Mouse (Mus musculus): Measurements from ENCODE around the gene Cacna1c.

Cacna1c gene

DNA sequence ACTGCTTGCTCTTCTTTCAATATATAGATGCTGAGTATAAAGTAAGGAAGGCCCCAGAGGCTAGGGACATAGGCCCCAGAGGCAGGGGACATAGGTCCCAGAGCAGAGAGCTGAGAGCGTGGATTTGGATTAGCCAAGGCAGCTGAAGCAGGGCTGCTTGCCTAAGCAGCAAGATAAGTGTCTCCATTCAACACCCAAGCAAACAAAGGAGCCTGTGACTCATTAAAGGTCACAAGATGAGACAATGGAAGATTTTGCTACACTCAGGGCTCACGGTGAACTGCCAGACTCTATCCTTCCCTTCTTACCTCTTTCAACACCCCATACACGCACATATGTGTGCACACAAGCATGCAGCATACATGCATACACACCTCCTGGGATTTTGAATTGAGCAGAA lies 137.3 kb downstream of the Cacna1c start:
- DNase-seq (ENCODE audit: extremely low spot score, low read depth, low spot score) = no peak

DNA sequence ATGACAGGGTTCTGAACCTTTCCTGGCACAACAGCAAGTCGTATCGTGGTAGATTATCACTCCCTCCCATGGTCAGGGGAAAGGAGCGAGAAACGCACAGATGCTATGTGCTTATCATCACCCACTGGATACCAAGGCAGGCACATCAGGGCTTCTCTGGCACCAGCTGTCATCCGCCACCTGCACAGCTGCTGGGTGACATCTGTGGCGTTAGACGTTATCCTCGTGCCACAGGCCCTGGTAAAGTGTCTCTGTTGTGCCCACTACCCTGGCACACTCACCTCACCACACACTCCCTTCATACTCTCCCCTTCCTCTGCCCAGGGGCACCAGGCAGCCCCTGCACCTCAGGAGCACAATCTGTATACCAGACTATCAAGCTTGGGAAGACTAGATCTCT lies 137.8 kb downstream of the Cacna1c start:
- DNase-seq (ENCODE audit: extremely low spot score, low read depth, low spot score) = no peak

DNA sequence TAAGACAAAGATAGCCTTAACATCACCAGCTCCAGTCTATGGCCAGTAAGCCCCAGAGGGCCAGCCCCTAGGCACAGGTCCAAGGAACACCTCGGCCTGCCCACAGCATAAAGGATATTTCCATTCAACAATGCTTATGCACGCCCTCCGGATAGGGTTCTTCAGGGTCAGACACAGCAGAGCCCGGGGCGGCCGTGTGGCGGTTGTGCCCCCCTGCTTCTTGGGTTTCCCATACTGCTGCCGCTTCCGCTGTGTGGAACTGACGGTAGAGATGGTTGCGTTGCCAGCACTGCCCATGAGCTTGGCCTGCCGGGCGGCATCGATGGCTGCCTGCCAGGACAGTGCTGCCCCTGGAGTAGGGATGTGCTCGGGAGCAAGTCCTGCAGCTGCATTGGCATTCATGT lies 139.1 kb downstream of the Cacna1c start:
- DNase-seq (ENCODE audit: extremely low spot score, low read depth, low spot score) = no peak

DNA sequence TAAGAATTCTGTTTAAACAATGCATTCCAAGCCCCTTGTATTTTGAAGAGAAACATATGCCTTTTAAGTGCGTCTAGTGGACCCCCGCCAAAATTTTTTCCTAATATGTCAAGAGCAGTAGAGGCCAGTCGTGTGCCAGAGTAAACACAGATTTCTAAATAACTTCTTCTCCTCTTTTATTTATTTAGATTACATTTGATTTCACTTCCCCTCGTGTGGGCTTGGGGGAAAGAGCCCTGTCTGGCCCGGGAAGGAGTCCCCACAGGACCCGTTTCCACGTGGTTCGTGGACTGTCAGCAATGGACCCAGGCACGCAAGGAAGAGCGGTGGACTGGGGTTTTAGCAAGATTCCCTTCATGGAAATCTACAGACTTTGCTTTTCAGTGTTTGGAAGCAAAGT lies 143.4 kb downstream of the Cacna1c start:
- DNase-seq (ENCODE audit: extremely low spot score, low read depth, low spot score) = no peak

DNA sequence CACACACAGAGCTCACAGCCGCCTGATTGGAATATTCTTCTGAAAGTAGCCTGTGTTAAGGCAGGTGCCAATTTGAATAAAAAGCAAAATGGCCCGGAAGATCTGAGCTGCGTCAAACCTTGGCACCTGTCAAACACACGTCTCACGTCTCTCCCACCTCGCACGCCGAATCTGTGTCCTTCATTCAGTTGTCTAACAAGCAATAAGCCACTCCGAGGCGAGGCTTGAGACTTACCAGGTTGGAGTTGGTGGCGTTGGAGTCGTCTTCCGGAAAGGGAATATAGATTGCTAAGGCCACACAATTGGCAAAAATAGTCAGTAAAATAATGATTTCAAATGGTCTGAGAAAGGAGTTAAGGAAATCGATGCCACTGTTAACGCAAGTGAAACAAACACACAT lies 143.9 kb downstream of the Cacna1c start:
- no peak for DNase-seq (ENCODE audit: extremely low spot score, low read depth, low spot score)

DNA sequence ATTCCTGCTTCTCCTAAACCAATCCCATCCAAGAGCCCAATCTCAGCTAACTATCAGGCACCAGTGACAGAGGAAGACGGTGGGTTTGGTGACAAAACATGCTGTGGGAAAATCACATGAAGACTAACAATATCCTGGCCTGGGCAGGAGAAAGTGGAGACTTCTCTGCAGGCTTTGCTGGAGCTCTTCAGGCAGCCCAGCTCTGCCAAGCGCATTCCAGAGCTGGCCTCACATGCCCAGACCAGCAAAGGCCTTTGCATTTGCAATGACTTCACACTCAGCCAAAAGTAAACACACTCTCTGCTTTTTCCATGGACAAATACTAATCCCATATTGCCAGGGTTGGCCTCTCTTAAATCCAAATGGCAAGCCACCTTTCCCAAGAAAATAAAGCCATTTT lies 144.5 kb downstream of the Cacna1c start:
- DNase-seq (ENCODE audit: extremely low spot score, low read depth, low spot score) = no peak

DNA sequence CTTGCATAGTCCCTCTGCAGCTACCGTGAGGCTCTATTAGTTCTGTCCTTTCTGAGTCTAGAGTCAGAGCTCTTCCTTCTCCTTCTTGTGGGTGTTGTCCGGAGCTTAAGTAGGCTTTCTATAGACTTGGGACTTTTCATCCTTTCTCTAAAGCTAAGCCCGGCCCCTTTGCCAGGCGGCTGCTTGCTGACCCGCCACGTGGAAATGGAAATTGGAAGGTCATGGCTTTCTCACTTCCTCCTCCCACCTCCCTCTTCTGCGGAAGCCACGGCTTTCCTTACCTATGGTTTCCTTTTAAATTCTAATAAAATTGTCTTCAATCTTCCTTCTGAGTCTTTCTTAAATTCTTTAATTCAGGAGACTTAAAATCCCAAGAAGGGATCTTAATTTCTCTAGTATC lies 148.9 kb downstream of the Cacna1c start:
- no peak for DNase-seq (ENCODE audit: extremely low spot score, low read depth, low spot score)

DNA sequence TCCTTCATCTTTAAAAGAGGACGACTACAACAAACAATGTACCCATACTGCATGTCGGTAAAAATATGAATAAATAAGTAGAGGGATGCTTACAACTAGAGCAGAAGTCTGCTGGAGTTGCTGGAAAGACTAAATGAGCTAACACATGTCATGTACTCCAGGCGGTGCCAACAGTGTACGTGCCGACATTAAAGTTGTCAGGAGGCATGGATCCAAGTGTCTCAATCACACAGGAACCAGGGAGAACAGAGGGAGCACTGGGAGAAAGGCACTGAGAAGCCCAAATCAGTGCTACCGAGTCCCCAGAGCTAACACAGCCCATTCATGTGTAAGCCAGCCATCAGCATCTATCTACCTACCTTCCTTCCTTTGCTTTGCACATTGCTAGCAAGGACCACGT lies 150.7 kb downstream of the Cacna1c start:
- DNase-seq (ENCODE audit: extremely low spot score, low read depth, low spot score) = no peak

DNA sequence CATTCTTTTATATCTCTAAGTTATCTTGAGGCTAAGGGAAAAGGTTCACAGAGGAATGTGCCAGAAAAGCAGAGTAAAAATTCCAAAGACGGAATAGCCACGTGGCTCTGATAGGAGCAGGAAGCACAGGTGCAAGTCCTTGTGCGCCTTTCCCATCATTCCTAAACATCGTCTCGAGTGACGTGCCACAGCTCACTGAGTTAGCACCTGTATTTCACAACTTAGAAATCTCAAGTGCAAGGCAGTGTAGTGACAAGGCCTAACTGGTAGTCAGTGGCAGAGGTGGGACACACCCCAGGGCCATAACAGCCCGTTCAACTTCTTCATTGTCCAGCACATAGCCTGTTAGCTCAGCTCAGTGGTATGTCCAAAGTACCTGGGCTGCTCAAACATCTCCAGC lies 152.1 kb downstream of the Cacna1c start:
- no peak for DNase-seq (ENCODE audit: extremely low spot score, low read depth, low spot score)

DNA sequence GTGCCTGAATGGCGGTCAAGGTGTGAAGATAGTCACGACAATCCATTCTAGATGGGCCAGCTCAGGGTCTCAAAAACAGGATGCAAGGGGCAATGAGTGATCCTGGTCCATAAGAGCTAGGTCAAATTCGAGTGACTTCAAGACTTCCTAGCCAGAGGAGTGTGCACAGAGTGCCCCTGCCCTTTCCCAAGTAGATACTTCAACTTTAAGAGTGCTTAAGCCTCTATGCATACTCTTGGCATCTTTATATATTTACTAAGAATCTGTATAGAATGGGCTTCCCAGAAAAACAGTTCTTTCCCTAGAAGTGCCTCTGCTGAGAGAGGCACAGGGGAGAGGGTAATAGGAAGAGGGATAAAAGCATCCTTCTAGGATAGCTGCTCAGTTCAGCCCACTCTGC lies 153.4 kb downstream of the Cacna1c start:
- no peak for DNase-seq (ENCODE audit: extremely low spot score, low read depth, low spot score)

DNA sequence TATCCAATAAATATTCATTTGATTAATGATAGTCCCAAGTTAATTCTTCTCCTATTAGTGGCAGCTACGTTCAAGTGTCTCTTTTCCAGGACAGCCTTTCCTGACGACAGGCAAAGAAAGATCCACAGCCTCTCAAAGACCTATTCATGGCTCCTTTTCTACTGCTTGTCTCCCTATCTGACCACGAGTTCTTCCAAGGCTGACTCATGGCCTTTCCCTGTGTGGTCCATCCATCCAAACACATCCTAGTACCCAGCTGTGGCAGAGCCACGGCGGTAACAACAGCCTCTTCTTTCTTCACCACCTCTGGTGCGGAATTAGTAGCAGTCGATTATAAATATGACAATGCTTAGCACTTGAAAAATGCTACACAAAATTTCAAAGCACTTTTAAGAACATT lies 155.3 kb downstream of the Cacna1c start:
- DNase-seq (ENCODE audit: extremely low spot score, low read depth, low spot score) = no peak

DNA sequence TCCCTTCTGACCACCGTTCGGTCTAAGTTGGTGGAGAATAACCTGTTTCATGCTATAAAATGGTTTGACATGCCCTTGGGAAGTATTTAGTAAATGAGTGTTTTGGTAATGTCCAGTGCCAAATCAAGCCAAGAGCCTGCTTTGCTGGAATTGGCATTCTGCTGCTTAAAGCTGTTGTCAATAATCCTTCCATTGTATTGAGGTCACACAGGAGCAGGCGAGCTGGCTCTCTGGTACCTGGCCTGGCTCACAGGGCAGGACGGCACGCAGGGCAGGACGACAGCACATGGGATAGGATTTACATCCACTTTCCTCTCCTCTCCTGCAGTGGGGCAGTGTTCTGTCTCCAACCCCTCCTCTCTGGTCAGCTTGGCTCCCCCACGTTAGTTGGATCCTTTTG lies 156.4 kb downstream of the Cacna1c start:
- DNase-seq (ENCODE audit: extremely low spot score, low read depth, low spot score) = no peak

DNA sequence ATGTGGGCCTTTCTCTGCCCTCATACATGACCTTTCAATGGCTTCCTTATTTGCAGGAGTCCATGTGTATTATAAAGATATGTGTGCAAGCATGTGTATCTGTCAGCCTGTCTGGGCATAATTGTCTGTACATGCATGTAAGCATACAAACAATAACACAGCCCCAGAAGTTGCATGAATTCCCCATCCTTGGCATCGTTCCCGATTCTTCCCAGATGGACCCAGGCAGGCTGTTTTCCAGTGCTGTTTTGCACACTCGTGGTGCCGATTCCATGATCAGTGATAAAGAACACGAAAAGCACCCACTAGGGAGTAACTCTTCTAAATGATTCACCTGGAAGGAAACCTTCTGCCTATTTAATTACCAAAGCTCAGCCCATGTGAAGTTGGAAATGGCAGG lies 156.9 kb downstream of the Cacna1c start:
- no peak for DNase-seq (ENCODE audit: extremely low spot score, low read depth, low spot score)

DNA sequence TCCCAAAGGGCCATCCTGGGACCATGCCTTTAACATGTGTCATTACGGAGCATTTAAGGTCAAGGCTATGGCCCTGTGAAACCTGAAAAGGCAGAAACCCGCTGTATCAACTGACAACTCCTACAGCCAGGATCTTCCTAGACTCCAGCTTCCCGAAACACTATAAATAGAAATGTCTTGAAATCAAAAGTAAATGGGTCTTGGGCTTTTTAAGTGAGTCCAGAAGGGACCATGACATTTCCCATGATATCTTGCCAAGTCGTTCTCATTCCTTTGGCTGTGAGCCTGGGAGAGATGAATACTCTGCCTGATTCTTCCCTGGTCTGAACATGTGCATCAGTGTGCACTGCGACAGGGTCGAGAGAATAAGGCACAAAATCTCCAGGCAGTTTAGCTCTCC lies 158.4 kb downstream of the Cacna1c start:
- DNase-seq (ENCODE audit: extremely low spot score, low read depth, low spot score) = no peak

DNA sequence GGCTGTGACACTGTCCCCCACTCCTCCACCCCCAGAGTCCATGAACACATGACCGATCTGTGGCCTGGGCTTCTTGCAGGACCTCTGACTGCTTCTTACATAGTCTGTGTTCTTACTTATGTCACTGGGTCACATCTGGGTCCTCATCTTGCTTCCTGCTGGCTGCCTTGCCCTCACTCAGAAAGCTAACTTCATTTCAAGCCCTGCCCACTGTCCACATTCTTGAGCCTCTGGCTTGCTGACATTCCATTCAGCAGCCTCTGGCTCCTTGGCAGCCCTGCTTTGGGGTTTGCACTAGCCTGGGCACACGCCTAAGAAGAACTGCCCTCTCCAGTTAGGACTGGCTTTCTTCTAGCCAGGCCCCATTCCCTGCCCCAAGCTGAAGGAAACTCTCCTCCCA lies 159.2 kb downstream of the Cacna1c start:
- no peak for DNase-seq (ENCODE audit: extremely low spot score, low read depth, low spot score)

DNA sequence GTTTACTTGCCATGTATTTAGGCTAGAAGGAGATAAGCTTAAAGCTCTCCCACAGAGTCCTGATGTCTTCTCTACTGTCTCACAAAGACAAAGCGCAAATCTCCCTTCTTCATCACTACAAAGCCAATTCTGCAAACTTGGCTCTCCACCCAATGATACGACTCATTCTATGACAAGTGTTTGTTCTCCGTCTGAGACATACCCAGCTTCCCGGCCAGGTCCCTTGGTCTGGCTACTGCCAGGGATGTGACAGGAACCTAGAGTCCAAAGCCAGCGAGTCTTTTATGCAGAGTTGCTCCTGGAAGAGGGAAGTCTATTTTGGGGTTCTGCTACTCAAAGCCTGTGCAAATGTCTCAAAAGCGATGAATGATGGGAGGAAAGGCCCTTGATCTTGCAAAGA lies 160.9 kb downstream of the Cacna1c start:
- DNase-seq (ENCODE audit: extremely low spot score, low read depth, low spot score) = no peak

DNA sequence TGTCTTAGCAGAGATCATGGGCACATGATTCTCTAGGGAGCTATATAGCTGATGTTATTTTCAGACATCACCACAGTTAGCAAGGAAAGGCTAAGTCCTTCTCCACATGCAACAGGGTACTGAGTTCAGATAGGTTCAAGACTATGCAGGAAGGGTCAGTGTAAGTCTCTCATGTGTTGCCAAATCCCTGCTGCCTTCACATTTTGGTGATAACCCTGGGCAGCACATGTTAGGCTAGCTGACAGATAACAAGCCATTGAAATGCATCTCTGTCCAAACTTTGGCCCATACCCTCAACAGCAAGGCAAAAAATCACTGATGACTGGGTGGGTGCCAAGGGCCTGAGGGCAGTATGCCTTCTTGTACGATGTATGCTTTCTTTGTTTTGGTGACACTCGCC lies 161.3 kb downstream of the Cacna1c start:
- no peak for DNase-seq (ENCODE audit: extremely low spot score, low read depth, low spot score)

DNA sequence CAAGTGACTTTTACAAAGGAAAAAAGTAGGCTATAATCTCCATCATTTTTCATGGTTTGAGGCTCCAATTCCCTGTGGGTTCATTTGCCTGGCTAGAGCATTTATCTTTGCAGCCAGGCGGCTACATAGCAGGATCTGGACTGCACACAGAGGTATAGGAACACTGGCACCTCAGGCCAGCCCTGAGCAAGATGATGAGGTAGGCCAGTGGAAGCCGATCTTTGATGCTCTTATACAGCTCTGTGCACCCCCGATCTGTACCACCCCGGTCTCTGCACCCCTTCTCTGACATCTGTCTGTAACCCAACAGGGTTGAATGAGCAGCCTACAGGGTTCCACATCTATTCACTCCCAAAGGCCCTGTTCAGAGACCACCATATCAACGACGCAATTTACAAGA lies 168.3 kb downstream of the Cacna1c start:
- DNase-seq (ENCODE audit: extremely low spot score, low read depth, low spot score) = no peak

DNA sequence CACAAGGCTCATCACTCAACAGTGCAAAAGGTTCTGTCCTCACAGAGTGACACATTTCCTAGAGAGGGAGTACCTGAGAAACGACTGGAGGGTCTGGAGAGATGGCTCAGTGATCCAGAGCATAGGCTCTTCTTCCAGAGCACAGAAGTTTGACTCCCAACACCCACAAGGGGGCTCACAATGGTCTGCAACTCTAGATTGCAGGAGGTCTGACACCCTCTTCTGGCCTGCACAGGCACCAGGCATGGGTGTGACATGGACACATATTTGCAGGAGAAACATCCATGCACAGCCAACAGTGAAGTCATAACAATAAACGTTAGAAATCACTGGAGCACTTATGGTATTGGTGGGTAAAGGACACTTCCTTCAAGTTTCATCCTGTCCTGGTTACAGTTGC lies 173.4 kb downstream of the Cacna1c start:
- DNase-seq (ENCODE audit: extremely low spot score, low read depth, low spot score) = no peak

DNA sequence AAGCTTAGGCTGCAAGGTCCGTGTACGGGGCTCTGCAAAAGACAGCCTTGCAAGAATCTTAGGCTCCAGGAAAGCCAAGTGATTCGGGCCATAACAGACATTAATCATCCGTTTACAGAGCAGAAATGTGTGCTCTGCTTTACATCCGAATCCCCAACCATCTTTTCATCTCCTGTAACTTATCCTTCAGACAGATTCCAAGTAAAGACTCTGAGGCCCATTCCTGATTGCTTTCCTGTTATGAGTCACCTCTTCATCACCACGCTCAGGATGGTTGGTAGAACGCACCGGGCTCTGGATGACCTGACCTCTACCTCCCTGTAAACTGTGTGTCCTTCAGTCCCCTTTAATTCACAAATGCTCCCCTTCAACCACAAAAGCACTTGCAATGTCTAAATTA lies 175.0 kb downstream of the Cacna1c start:
- no peak for DNase-seq (ENCODE audit: extremely low spot score, low read depth, low spot score)

DNA sequence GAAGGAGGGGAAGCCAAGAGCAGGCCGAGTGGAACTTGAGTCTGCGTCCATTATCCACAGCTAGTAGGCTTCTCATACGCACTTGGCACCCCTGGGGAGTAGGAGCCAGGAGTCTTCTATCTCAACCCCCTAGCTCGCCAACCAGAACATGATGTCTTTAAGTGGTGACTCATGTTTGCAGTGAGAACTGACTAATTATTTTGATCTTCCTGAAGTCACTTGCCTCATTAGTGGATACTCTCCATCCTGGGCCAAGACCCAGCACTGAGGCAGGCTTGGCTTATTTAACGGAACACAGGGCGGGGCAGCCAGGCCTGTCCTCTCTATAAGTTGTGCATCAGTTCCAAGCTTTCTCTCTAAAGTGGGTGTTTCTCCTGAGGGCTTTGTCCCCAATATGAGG lies 177.3 kb downstream of the Cacna1c start:
- no peak for DNase-seq (ENCODE audit: extremely low spot score, low read depth, low spot score)

DNA sequence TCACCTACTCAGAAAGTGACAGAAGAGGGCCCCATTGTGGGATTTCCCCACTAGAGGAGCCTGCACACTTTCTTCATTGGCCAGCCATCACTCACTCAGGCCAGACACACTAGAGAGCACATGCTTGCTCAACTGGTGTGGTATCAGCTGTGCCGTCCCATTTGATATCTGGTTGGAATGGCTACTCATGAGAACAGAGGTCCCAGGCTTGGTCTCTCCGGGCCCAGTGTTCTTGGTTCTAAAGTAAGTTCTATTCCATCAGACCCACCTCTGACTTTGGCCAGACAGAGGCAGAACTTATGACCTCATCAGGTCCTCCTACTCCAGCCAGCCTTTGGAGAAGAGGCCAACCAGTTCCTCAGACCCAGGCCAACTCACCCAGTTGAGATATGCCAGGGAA lies 178.0 kb downstream of the Cacna1c start:
- no peak for DNase-seq (ENCODE audit: extremely low spot score, low read depth, low spot score)

DNA sequence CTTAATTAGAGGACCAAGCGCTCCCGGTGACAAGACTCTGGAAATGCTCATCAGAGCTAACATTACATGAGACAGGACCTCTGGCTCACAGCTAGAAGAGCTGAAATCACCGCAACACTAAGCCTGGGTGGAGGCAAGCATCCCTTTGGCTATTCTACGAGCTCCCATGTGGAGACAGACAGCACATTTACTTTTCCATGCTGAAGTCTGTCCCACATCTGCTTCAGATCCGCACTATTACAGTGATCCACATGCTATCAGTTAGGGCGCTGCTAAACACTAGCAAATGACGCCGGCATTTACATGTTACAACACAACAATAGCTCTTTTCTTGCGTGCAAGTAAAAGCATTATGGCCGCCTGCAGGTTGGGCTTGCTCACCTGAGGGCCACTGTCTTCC lies 178.7 kb downstream of the Cacna1c start:
- DNase-seq (ENCODE audit: extremely low spot score, low read depth, low spot score) = no peak

DNA sequence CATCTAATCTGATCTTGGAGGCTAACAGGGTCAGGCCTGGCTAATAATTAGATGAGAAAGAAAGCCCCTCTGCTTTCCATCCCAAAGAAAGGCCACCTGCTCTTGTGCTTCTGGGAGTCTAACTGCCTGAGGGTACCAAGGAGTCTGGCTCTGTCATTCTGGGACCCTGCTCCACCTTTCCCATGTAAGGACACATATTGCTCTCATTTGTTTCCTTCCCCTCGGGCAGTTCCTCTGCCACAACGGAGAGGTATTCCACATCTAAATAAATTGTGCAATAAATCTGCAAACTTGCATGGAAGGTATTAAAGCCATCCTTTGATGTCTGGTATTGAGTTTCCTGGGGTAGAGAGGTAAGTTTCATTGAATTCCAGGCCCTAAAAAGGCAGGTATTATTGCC lies 180.9 kb downstream of the Cacna1c start:
- DNase-seq (ENCODE audit: extremely low spot score, low read depth, low spot score) = peak; percentile 66
